Mouse (Mus musculus) heart, embryonic 11.5 days (tissue): ENCODE data around the gene Hmcn1. TPM values are rescaled to one million over a fixed set of nuclear protein-coding genes. Genes with fewer than 3 reads are reported as not detected.

Experiments
- ATAC-seq: fragments of 200-750 bp; cut with Nextera tagmentation; replicated peaks from 2 replicates; pipeline ENCODE4 v1.8.0; 2017; ENCODE audit warnings: moderate library complexity; ENCODE audit not compliant: insufficient number of reproducible peaks, low FRiP score, low TSS enrichment
- H3K27ac ChIP-seq: fragments of 300-500 bp; sonication (generic); 2 replicates; pipeline ENCODE4 v1.5.1; 2014; ENCODE audit warnings: mild to moderate bottlenecking, low read depth, low read length
- H3K27me3 ChIP-seq: fragments of 300-500 bp; sonication (generic); 2 replicates; pipeline ENCODE4 v1.6.1; 2014; ENCODE audit warnings: mild to moderate bottlenecking, low read length, mixed read lengths; ENCODE audit not compliant: control insufficient read depth, insufficient read depth
- H3K36me3 ChIP-seq: fragments of 300-500 bp; sonication (generic); 2 replicates; pipeline ENCODE4 v1.6.1; 2014; ENCODE audit warnings: mild to moderate bottlenecking, low read length, moderate library complexity, mixed read lengths; ENCODE audit not compliant: control insufficient read depth, insufficient read depth
- H3K4me1 ChIP-seq: fragments of 300-500 bp; sonication (generic); 2 replicates; pipeline ENCODE4 v1.6.1; 2014; ENCODE audit warnings: low read length; ENCODE audit not compliant: control insufficient read depth, insufficient read depth
- H3K4me2 ChIP-seq: fragments of 300-500 bp; sonication (generic); 2 replicates; pipeline ENCODE4 v1.6.1; 2014; ENCODE audit warnings: mild to moderate bottlenecking, moderate library complexity
- H3K4me3 ChIP-seq: fragments of 300-500 bp; sonication (generic); 2 replicates; pipeline ENCODE4 v1.5.1; 2014; ENCODE audit warnings: low read depth, low read length
- H3K9ac ChIP-seq: fragments of 300-500 bp; sonication (generic); 2 replicates; pipeline ENCODE4 v1.6.1; 2014; ENCODE audit warnings: mild to moderate bottlenecking, low read depth, low read length, moderate library complexity
- H3K9me3 ChIP-seq: fragments of 300-500 bp; sonication (generic); replicated peaks from 2 replicates; pipeline ENCODE4 v1.6.1; 2016; ENCODE audit warnings: low read length; ENCODE audit not compliant: control insufficient read depth
- WGBS: fragments of 180-500 bp; shearing (Covaris S2); extraction: QIAGEN DNeasy Blood & Tissue Kit; methylation state at CpG from one replicate; pipeline ENCODE4 v1.1.7; 2014; ENCODE audit not compliant: insufficient replicate concordance; 5-methylcytosine and 5-hydroxymethylcytosine counted together
- polyA plus RNA-seq: library from polyadenylated mRNA; unstranded; fragments of >200 nt; fragmentation: Nextera tagmentation; extraction: Ambion mirVana; gene quantifications from 2 replicates; pipeline ENCODE4 v1.2.1, GENCODE M21; 2014

Gene Hmcn1
- polyA plus RNA-seq, 1 experiment from 2014 or later: 24.8 TPM

DNA sequence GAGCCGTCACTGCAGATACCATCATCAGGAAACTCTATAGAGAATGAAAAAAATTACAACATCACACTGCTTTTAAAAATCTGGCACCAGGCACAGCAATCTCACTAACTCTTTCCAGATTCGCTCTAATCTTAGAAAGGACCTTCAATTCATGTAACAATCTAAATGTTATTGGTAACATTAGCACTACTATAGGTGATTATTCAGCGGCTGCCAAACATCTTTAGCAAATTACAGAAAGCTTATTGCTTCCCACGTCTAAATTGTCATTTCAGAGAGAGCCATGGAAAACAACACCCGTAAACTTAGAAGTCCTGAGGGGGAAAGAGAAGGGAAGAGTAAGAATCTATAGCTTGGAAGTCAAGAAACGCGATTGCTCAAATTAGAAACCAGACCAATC is 163.4 kb downstream of the Hmcn1 start:
- WGBS: 67% methylated on average over 7 of the region's 7 CpGs
- 0 out of 2 replicates have a peak, but pooled peaks cover 3% of the 10 kb centered on the region for H3K4me1 ChIP-seq
- H3K4me2 ChIP-seq: no peak overlapping the region
- no peak overlapping the region for H3K27ac ChIP-seq
- no peaks in the 10 kb centered on the region for H3K9me3 ChIP-seq
- H3K27me3 ChIP-seq: no peaks in the 10 kb centered on the region
- no peaks in the 10 kb centered on the region for H3K36me3 ChIP-seq
- H3K4me3 ChIP-seq: no peak overlapping the region
- ATAC-seq: no peak
- H3K9ac ChIP-seq: no peak overlapping the region

DNA sequence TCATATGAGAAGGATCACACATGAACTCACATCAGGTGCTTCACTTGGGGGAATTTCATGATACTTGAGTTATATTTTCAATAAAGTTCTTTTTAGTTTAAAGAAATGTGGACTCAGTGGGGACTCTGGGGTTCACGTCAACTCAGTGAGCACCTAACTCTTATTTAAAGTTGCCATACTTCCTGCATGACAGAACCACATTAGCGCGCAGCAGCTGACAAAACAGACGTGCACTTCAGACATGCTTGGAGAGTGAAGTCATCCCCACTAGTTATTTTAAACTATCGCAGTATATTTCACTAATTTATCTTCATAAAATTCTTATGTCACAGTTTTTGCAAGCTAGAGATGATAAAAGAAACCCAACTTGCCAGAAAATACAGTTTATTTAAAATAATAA is 166.1 kb downstream of the Hmcn1 start:
- no peaks in the 10 kb centered on the region for H3K36me3 ChIP-seq
- 0 out of 2 replicates have a peak, but pooled peaks cover 3% of the 10 kb centered on the region for H3K4me1 ChIP-seq
- no peak overlapping the region for H3K4me2 ChIP-seq
- no peaks in the 10 kb centered on the region for H3K27me3 ChIP-seq
- no peak overlapping the region for H3K4me3 ChIP-seq
- no peak overlapping the region for H3K27ac ChIP-seq
- no peaks in the 10 kb centered on the region for H3K9me3 ChIP-seq
- H3K9ac ChIP-seq: no peak overlapping the region
- no peak for ATAC-seq
- 35% methylated on average over 5 of the region's 5 CpGs for WGBS

DNA sequence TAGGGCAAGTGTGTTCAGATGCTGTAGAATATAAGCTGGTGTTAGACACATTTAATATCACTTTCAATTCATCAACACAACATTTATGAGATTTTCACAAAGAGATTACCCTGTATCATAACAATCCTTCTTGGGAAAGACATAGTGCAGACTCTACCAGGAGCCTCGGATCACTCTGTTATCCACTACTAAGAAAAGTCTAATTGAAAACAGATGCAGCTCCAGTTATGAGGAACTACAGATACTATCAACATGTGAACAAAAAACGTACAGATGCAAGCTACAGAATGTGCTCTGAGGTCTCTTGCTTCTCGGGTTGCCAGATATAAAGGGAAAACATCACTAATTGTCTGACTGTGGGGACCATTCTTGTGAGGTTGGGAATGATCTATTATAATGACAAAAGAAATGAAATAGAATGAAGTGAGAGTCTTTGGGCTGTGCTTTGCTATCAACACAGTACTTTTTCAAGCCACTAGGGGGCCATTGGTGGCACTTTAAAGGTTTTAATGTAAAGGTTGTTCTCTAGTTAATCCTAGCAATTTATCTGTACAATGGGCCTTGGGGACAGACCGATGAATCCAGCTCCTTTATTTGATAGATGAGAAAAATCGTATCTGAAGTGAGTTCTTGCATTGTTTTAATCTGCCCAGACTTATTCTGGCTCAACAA is 168.8 kb downstream of the Hmcn1 start:
- H3K36me3 ChIP-seq: no peaks in the 10 kb centered on the region
- no peak overlapping the region for H3K4me2 ChIP-seq
- H3K9me3 ChIP-seq: no peaks in the 10 kb centered on the region
- H3K4me1 ChIP-seq: 0 out of 2 replicates have a peak, but pooled peaks cover 3% of the 10 kb centered on the region
- H3K27ac ChIP-seq: no peak overlapping the region
- no peak overlapping the region for H3K9ac ChIP-seq
- no peaks in the 10 kb centered on the region for H3K27me3 ChIP-seq
- H3K4me3 ChIP-seq: no peak overlapping the region
- no peak for ATAC-seq
- 58% methylated on average over 5 of the region's 5 CpGs for WGBS

DNA sequence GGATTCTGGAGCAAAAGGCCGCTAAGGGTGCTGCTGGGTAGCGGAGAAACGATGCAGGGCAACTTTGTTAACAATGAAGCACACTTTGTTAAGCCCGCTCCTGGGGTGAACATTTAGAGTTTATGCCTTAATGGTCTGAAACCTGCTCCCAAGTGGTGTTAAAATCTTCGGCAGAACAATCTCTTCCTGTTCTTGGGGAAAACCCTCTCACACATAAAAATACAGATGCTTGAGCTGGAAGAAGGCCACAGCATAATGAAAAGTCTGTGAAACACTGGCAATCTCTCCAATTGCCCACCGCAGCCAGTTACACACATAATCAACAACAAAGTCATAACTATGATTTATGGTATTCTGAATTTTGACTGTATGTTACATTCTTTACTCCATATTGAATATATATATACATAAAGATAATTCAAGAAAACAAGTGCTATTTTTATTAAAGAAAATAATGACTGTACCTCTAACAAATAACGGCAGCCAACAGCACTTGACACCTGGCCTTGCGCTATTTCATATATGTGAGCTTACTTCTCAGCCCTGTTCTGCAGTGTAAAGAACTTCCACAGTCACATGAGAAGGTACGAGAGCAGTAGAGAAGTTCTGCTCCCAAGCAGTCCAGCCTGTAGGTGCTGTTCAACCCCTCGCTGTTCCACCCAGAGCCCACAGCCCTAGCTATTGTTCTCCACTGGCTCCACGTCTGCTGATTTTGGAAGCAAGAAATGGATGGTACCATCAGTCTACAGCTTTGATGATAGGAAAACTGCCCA is 177.0 kb downstream of the Hmcn1 start:
- H3K4me1 ChIP-seq: no peaks in the 10 kb centered on the region
- no peak for ATAC-seq
- WGBS: 84% methylated on average over 11 of the region's 11 CpGs
- H3K27me3 ChIP-seq: no peaks in the 10 kb centered on the region
- H3K4me2 ChIP-seq: no peak overlapping the region
- H3K9ac ChIP-seq: no peak overlapping the region
- no peaks in the 10 kb centered on the region for H3K9me3 ChIP-seq
- H3K27ac ChIP-seq: no peak overlapping the region
- H3K4me3 ChIP-seq: no peak overlapping the region
- no peaks in the 10 kb centered on the region; the same call in 1 of the 2 replicates for H3K36me3 ChIP-seq

DNA sequence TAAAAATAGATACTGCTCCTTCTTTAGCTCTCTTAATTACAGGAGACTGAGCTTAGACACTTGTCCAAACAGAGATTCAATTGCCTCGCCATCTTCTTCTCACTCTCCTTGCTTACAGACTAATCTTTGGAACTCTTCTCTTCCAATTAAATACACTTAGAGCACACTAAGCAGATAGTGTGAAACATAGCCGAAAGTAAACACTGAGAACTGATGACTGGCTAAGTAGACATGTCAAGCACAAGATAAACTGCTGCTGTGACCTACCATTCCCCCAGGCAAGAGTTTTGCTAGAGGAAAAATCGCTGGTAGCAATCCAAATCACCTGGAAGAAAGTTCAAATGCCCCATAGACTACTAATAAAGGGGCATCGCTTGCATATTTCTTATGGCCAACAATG is 178.3 kb downstream of the Hmcn1 start:
- WGBS: 38% methylated on average over 4 of the region's 4 CpGs
- Histone ChIP-seq H3K27ac (no peak overlapping the region), H3K9me3 (no peaks in the 10 kb centered on the region), H3K4me3 (no peak overlapping the region), H3K27me3 (no peaks in the 10 kb centered on the region), H3K9ac (no peak overlapping the region), H3K4me2 (no peak overlapping the region), H3K36me3 (no peaks in the 10 kb centered on the region; the same call in 1 of the 2 replicates), H3K4me1 (peaks cover 2% of the 10 kb centered on the region; the same call in 1 of the 2 replicates)
- no peak for ATAC-seq

DNA sequence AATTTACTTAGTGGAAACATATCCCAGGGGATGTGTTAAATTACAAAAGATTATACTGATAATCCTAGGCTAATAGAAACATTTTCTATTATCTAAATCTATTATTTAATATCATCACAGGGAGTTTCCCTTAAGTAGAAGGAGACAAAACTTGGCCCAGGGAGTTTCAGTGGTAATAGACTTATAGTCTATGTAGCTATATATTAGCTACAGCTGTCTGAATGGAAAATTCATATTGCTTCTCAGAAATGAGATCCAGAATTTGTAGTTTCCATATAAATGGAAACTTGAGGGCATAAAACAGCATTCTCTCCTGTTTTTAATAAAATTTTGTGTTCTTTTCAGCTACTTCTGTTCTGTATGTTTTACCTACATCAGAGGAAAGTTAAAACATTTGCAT is 179.9 kb downstream of the Hmcn1 start:
- Histone ChIP-seq H3K27ac (no peak overlapping the region), H3K36me3 (no peaks in the 10 kb centered on the region; the same call in 1 of the 2 replicates), H3K27me3 (no peaks in the 10 kb centered on the region), H3K9me3 (no peaks in the 10 kb centered on the region), H3K9ac (no peak overlapping the region), H3K4me2 (no peak overlapping the region), H3K4me3 (no peak overlapping the region), H3K4me1 (peaks cover 2% of the 10 kb centered on the region; the same call in 1 of the 2 replicates)
- ATAC-seq: no peak

DNA sequence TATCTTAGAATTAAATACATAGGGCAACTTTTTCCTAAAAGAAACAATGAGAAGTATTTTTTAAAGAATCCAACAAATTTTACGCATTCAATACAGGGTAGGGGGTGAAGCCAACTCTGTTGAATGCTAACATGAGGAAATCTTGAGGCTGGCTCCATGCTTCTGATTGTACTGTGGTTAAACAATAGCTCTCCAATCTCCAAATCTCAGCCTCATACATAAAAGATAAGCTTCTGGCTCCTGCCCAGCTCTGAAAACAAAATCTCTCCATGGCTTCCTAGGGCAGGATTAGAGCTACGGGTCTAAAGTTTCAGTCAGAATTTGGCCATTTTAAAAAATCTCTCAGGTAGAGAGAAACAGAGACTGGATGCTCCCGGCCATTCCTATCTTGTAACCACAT is 186.4 kb downstream of the Hmcn1 start:
- no peaks in the 10 kb centered on the region for H3K27me3 ChIP-seq
- 71% methylated on average over 3 of the region's 3 CpGs for WGBS
- no peak overlapping the region for H3K4me2 ChIP-seq
- H3K27ac ChIP-seq: no peak overlapping the region
- no peak for ATAC-seq
- H3K4me1 ChIP-seq: peaks cover 2% of the 10 kb centered on the region; the same call in 1 of the 2 replicates
- 0 out of 2 replicates have a peak, but pooled peaks cover 4% of the 10 kb centered on the region for H3K36me3 ChIP-seq
- H3K9ac ChIP-seq: no peak overlapping the region
- no peak overlapping the region for H3K4me3 ChIP-seq
- no peaks in the 10 kb centered on the region for H3K9me3 ChIP-seq

DNA sequence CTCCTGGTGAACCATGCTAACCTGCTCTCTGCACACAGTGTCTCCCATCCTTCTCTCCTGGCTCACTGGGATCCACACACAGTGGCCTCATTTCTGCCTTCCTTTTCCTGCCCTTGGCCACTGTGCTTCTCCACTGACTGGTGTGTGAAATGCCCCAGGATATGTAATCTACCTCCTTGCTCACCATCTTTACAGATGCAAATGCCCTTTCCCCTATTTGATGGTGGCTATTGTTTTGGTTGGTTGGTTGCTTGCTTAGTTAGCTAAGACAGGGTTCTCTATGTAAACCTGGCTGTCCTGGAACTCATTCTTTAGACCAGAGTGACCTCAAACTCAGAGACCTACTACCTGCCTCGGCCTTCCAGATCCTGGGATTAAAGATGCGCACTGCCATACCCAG is 187.8 kb downstream of the Hmcn1 start:
- H3K36me3 ChIP-seq: 0 out of 2 replicates have a peak, but pooled peaks cover 4% of the 10 kb centered on the region
- H3K9me3 ChIP-seq: no peaks in the 10 kb centered on the region
- H3K27ac ChIP-seq: no peak overlapping the region
- H3K27me3 ChIP-seq: no peaks in the 10 kb centered on the region
- 87% methylated on average over 2 of the region's 2 CpGs for WGBS
- no peak for ATAC-seq
- peaks cover 2% of the 10 kb centered on the region; the same call in 1 of the 2 replicates for H3K4me1 ChIP-seq
- H3K9ac ChIP-seq: no peak overlapping the region
- H3K4me3 ChIP-seq: no peak overlapping the region
- no peak overlapping the region for H3K4me2 ChIP-seq
